Mouse (Mus musculus) gonadal fat pad, adult 2 months (tissue): ENCODE results near the gene Sart1. TPM values are rescaled to one million over a fixed set of nuclear protein-coding genes. Genes with fewer than 3 reads are reported as not detected.

ENCODE experiments used
- DNase-seq: peaks from one replicate; pipeline ENCODE4 v3.0.0-alpha.2; 2012; ENCODE audit warnings: low read depth
- polyA plus RNA-seq: library from polyadenylated mRNA; depleted of rRNA; stranded (reverse); fragments of >200 nt; gene quantifications from 2 replicates; pipeline ENCODE4 v1.2.3, GENCODE M21; 2012; rRNA removed

The Sart1 gene
- 18.1 and 33.3 TPM in 2 replicates for polyA plus RNA-seq

DNA sequence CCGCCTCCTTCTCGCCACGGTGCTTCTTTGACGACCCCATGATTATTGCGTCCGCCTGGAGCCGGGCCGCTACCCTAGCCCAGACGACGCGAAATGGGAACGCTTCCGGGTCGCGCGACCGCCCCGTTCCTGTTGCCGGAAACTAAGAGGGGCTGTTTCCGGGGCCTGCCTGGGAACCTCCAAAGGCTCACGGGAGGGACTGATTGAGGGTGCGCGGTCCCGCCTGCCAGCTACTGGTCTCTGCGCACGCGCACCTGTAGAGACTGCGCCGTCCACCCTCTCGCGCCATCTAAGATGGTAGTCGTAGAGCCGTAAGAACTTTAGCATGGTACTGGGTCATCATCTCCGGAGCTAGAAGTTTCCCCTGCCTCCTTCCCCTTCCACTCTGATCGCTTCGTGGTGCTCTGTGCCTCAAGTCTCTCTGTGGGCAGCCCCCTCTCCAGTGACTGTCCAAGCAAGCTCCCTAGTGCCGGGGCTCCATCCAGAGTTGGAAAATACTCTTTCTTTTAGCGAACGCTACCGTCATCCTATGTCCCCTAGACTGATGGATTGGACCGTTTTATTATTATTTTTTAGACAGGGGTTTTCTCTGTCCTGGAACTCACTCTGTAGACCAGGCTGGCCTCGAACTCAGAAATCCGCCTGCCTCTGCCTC, at the start of gene Sart1:
TSS of gene Sart1 (minus strand) at position 116 of the 655 bp plus-strand sequence.
- DNase-seq = no peak

DNA sequence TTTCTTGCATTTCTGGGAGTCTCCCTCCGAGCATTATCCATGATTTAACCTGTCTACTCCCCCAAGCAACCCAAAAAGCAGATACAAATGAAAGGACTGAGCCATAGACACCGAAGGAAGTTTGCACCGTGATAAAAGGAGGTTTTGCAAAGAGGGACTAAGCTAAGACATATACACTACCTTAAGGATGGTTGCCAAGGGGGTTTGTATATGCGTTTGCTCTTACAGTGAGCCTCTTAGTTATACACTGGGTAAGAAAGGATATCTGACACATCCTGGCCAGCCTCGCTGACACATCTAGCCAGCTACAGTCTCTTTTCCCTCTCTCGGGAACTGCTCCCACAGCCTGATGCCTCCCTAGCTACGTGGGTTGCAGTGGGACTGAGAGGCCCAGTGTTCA, 45.4 kb upstream of the Sart1 start:
- no peak for DNase-seq

GRCm38 (mm10) chr19:5432992-5433852, 44.7 kb upstream of the Sart1 start:
- no peak for DNase-seq

- DNase-seq = no peak
These were observed 43.5 kb upstream of the Sart1 start for GRCm38 (mm10) chr19:5431911-5432464.

DNA sequence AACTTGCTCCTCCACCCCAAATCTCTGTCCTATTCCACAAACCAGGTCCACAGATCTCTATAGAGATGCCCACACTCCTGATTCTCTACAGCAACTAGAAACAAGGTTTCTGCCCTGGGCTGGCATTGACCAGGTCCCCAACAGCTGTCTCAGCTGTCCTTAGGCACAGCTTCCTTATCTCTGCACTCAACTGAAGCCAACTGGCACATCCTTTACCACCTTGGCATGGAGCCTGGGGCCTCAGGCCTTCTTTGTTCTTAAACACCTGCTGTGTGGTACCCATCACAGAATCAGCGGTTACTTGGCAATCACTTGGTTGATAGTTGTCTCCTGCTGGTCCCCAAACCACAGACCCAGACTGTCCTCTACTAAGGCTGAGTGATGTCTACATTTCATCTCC, 41.9 kb upstream of the Sart1 start:
- no peak for DNase-seq

DNA sequence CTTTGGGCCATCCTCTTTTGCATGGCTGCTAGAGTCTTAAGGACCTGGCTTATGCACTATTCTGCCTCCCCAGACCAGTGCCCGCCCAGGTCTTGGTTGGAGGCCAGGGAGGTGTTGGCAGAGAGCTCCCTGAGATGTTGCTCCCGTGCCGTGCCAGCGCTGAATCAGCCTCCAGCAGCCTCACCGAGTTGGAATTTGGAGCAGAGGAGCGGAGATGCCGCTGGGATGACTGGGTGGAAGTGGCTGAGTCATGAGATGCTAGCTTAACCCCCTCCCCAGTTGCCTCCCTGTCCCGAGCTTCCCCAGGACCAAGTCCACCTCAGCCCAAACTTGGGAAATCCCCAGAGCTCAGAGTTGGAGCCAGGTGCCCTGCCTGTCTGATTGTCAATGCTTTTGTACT, 41.3 kb upstream of the Sart1 start:
- DNase-seq = no peak

GRCm38 (mm10) chr19:5429219-5429618, 40.7 kb upstream of the Sart1 start:
- no peak for DNase-seq

DNA sequence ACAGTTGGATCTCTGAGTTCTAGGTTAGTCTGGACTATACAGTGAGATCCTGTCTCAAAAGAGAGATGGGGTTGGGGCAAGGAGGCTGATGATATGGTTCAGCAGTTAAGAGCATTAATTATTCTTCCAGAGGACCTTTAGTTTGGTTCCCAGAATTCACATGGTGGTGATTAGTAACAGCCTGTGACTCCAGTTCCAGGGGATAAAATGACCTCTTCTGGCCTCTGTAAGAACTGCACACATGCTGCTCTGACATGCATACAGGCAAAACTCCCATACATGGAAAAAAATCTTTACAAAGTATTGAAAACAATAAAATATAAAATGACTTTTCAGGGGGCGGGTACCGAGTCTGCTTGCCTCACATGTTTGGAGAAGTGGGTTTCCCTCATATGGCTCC, 39.6 kb upstream of the Sart1 start:
- no peak for DNase-seq

- no peak for DNase-seq
These were observed 38.3 kb upstream of the Sart1 start for GRCm38 (mm10) chr19:5426640-5427290.

DNA sequence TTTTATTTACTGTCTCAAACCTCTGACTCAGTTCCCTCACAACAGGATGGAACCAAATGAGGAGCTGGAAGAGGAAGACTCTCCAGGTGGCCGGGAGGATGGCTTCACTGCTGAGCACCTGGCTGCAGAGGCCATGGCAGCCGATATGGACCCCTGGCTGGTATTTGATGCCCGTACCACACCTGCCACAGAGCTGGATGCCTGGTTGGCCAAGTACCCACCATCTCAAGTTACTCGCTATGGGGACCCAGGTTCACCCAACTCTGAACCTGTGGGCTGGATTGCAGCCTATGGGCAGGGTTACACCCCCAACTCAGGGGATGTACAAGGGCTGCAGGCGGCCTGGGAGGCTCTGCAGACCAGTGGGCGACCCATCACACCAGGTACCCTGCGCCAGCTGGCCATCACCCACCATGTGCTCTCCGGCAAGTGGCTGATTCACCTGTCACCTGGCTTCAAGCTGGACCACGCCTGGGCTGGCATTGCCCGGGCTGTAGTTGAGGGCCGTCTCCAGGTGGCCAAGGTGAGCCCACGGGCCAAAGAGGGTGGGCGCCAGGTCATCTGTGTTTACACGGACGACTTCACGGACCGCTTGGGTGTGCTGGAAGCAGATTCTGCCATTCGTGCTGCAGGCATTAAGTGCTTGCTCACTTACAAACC, 37.5 kb upstream of the Sart1 start:
- no peak for DNase-seq

- no peak for DNase-seq
These were observed 36.6 kb upstream of the Sart1 start, which contains the start of the genes Drap1 and AI837181 for GRCm38 (mm10) chr19:5424782-5425741. Drap1 (minus strand) TSS chr19:5424979. AI837181 (plus strand) TSS chr19:5425144.

DNA sequence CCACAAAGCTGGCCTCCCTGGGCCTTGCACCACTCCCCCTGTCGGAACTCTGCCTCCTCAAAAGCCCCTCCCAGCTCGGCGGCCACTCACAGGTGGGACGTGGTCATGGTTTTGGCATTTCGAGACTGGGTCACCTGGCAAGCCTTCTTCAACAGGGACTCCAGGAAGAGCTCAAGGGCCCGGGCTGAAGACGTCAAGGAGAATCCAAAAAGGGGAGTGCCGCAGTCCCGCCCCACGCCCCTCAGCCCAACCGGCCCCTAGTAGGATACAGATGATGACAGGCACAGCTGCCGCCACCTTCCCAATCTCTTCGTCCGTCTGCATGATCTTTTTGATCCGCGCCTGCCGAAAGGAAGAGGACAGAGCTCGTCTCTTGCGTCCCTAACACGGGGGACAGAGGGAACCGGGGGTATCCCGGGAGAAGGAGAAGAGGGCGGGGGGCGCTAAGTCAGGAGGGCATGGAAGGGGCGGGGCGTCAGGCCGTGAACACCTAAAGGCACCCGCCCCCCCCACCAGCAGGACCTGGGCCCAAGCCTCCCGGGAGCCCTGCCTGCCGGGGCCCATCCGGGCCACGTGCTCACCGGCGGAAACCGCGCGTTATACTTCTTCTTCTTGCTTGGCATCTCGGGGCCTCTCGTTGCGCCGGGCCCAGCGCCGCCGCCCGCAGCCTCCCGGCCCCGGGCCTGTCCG, 35.7 kb upstream of the Sart1 start:
- DNase-seq = no peak

DNA sequence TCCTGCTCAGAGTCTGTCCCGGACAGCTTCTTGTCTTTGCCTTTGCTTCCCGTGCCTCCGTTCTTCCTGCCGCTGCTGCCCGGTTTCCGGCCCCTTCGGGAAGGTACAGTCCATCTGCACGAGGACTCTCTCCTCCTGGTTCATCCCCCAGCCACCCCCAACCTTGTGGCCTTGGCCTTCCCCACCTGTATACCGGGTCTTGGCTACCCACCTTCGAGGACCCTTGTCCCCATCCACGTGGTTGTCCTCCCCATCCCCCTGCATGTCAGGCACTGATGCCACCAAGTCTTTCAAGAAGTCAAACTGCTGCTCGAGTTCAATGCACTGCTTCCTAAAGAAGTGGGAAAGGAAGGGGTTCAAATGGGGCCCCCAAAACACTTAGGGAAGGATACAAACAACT, 35.1 kb upstream of the Sart1 start:
- no peak for DNase-seq

DNA sequence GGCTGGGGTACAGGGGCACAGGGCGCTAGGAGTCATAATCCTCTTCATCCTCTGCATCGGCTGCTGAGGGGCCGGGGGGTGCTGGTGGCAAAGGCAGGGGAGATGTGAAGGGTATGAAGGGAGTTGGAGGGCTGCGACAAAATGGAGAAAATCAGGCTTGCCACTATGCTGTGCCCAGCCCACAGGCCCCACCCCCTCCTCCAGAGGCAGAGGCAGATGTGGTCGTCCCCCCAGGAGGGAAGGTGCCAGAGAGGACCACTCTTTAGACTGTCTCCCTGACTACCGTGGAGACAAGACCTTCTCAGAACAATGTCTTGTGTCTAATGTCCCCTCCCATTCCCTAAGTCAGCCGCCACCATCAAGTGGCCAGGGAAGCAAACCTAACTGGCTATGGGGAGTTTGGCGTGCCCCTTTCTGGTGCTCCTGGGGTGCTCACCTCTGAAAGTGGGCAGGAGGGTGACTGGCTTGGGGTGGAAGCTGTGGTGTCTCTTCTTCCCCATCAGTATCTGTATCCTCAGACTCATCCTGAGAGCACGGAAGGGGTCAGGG, 34.5 kb upstream of the Sart1 start:
- DNase-seq = no peak

DNA sequence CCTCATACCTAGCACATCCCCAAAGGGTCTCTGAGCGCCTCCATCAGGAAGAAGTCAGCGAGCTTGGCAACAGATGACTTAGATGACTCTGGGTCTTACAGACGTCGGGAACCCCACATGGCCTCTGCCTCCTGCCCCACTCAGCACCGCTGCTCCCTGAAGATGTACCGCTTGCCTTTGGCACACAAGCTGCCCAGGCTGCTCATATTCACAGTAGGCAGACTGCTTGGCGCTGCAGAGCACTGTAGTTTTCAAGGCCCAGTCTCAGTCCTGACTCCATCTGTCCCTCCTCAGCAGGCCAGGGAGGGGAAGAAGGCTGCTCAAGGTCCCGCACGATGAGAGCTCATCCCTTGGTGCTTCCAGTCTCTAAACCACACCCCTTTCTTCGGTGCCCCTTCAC, 33.8 kb upstream of the Sart1 start:
- DNase-seq = no peak

DNA sequence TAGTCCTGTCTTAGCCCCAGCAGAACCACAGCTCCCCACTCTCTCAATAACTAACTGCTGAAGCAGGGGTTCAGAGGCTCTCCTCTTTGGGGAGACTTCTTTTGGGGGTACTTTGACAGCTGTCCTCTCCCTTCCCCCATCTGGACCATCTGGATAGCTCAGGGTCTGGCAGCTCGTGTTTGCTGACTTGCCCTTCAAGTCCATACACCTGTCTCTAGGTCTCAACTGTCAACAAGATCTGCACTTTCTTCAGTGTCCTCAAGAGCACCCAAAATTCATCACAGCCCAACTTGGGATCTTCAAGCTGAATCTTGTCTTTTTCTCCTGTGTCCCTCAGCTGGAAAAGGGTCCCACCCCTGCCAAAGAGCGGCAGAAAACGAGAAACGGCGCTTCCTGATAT, 33.3 kb upstream of the Sart1 start:
- DNase-seq = no peak

DNA sequence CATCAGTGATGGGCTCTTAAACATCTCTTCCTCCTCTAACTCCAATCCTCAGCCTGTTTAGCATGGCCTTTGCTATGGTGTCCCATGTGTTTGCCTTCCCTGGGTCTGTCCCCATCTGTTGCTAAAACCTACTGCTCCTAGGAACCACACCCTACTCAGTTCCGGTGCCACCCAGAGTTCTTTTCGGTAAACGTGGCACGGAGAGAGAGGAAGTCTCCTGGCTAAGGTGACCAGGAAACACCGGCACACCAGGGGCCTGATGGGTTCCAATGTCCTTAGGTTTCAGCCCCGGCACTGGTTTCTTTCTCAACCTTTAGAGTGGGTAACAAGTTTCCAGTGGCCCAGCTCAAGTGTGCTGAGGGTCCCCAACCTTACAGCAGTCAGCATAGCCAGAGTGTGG, 32.1 kb upstream of the Sart1 start:
- DNase-seq = no peak

DNA sequence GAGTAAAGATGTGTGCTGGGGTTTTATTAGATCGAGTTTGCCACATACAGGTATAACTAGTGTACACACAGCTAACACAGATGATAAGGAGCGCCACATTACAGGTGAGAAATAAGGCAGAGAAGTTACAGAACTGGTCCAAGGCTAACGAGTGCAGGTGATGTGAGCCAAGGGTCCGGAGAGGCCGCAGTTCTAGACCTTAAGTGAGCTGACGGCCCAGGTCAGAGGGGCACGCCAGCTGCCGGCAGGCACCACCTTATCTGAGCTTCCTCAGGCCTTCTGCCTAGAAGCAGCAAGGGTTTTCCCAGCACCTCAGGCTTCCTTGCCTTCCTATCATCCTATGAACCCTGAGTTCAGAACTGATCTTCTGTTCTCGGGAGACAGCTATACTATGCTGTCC, 31.1 kb upstream of the Sart1 start:
- DNase-seq = no peak

DNA sequence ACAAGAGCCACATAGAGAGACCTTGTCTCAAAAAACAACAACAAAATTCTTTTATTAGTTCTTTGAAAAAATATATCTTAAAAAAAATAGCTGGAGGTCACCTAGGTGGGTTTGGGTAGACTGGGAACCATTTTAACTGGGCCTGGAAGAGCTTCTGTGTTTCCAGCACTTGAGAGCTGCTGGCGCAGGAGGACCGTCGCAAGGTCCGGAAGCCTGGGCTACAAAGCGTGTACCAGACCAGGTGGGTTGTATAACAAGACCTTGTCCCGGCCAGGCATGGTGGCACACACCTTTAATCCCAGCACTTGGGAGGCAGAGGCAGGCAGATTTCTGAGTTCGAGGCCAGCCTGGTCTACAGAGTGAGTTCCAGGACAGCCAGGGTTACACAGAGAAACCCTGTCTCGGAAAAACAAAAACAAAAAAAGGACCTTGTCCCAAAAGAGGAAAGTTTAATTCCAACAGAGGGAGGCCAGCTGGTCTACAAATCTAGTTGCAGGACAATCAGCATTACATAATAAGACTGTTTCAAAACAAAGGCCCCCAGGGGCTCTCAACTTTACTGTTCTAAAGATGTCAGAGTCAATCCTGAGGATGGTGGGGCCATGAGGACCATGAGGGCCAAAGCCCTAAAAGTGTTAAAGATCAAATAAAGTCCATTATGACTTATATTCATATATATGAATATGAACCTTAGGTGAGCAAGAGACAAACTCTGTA, 30.4 kb upstream of the Sart1 start:
- no peak for DNase-seq
